Mouse (Mus musculus) thymus, postnatal 10 days (tissue): ENCODE measurements around the gene Apopt1.

ENCODE experiments used
- DNase-seq, 2 experiments: peaks; one replicate each; pipeline ENCODE4 v3.0.0; 2021; ENCODE audit warnings: low spot score in 2 of 2

Gene Apopt1

GRCm38 (mm10) chr12:111769816-111770577 lies 56.9 kb downstream of the Apopt1 start:
- DNase-seq = no peak

- no peak for DNase-seq
These were observed 57.6 kb downstream of the Apopt1 start for GRCm38 (mm10) chr12:111770651-111771050.

GRCm38 (mm10) chr12:111774156-111774555 lies 61.1 kb downstream of the Apopt1 start:
- no peak for DNase-seq

GRCm38 (mm10) chr12:111774845-111775244 lies 61.8 kb downstream of the Apopt1 start:
- DNase-seq = no peak

- DNase-seq = no peak
These were observed 64.9 kb downstream of the Apopt1 start for GRCm38 (mm10) chr12:111777919-111778318.

- no peak for DNase-seq
These were observed 66.5 kb downstream of the Apopt1 start for GRCm38 (mm10) chr12:111779544-111779943.

- DNase-seq = no peak
These were observed 72.1 kb downstream of the Apopt1 start for GRCm38 (mm10) chr12:111785174-111785573.

- DNase-seq = no peak
These were observed 74.0 kb downstream of the Apopt1 start for GRCm38 (mm10) chr12:111787015-111787414.

- DNase-seq = no peak
These were observed 77.0 kb downstream of the Apopt1 start for GRCm38 (mm10) chr12:111790090-111790489.

- no peak for DNase-seq
These were observed 77.6 kb downstream of the Apopt1 start for GRCm38 (mm10) chr12:111790631-111791030.

- no peak for DNase-seq
These were observed 78.5 kb downstream of the Apopt1 start for GRCm38 (mm10) chr12:111791474-111792104.

- DNase-seq = no peak
These were observed 81.0 kb downstream of the Apopt1 start for GRCm38 (mm10) chr12:111794102-111794501.

- DNase-seq = no peak
These were observed 81.6 kb downstream of the Apopt1 start for GRCm38 (mm10) chr12:111794526-111795179.

GRCm38 (mm10) chr12:111795180-111795895 lies 82.3 kb downstream of the Apopt1 start:
- DNase-seq = no peak

- DNase-seq = no peak
These were observed 84.2 kb downstream of the Apopt1 start for GRCm38 (mm10) chr12:111797251-111797650.

GRCm38 (mm10) chr12:111798493-111798892 lies 85.4 kb downstream of the Apopt1 start:
- no peak for DNase-seq

- no peak for DNase-seq
These were observed 87.6 kb downstream of the Apopt1 start for GRCm38 (mm10) chr12:111800459-111801183.

- DNase-seq = no peak
These were observed 90.5 kb downstream of the Apopt1 start for GRCm38 (mm10) chr12:111803538-111803937.
